Mouse (Mus musculus) small intestine, adult 2 months (tissue): ENCODE data around the gene Ctns. TPM values are rescaled to one million over a fixed set of nuclear protein-coding genes. Genes with fewer than 3 reads are reported as not detected.
A peak's percentile ranks its signal among the peaks of the same experiment; 100 is the strongest.

Experiments used
- H3K27ac ChIP-seq: fragments of 200-500 bp; 2 replicates; pipeline ENCODE4 v1.5.1; 2012; ENCODE audit warnings: low read depth, low read length, control low read depth, inconsistent platforms; ENCODE audit not compliant: insufficient read depth
- H3K27me3 ChIP-seq: fragments of 200-500 bp; 2 replicates; pipeline ENCODE4 v1.6.1; 2012; ENCODE audit warnings: mild to moderate bottlenecking, moderate library complexity, low read length, inconsistent platforms; ENCODE audit not compliant: control insufficient read depth, insufficient read depth
- H3K36me3 ChIP-seq: fragments of 200-500 bp; 2 replicates; pipeline ENCODE4 v1.6.1; 2012; ENCODE audit warnings: mild to moderate bottlenecking, low read length, control low read depth, inconsistent platforms; ENCODE audit not compliant: control insufficient read depth, insufficient read depth
- H3K4me1 ChIP-seq: fragments of 200-500 bp; 2 replicates; pipeline ENCODE4 v1.6.1; 2012; ENCODE audit warnings: low read length, inconsistent platforms, mixed read lengths; ENCODE audit not compliant: control insufficient read depth, insufficient read depth, insufficient read length
- H3K4me3 ChIP-seq: fragments of 200-500 bp; 2 replicates; pipeline ENCODE4 v1.5.1; 2012; ENCODE audit warnings: low read depth, mild to moderate bottlenecking, control low read depth, inconsistent platforms, low read length, moderate library complexity
- CTCF ChIP-seq: fragments of 200-500 bp; IDR thresholded peaks from 2 replicates; pipeline ENCODE4 v1.5.1; 2012; ENCODE audit warnings: low read depth, mild to moderate bottlenecking, control low read depth, inconsistent platforms, low read length, moderate library complexity, mixed read lengths; ENCODE audit not compliant: insufficient replicate concordance, insufficient read length; ENCODE audit errors: extremely low read depth
- POLR2A ChIP-seq: fragments of 200-500 bp; IDR thresholded peaks from 2 replicates; pipeline ENCODE4 v1.6.1; 2012; ENCODE audit warnings: low read depth, mild to moderate bottlenecking, control low read depth, inconsistent platforms, low read length, moderate library complexity
- WGBS: fragments of 180-500 bp; shearing (Covaris S2); methylation state at CpG from one replicate; pipeline ENCODE4 v1.1.7; 2018; 5-methylcytosine and 5-hydroxymethylcytosine counted together
- polyA plus RNA-seq: library from polyadenylated mRNA; depleted of rRNA; stranded (reverse); fragments of >200 nt; gene quantifications from 2 replicates; pipeline ENCODE4 v1.2.3, GENCODE M21; 2012

The Ctns gene
- polyA plus RNA-seq, 1 experiment, result 16.4 TPM

DNA sequence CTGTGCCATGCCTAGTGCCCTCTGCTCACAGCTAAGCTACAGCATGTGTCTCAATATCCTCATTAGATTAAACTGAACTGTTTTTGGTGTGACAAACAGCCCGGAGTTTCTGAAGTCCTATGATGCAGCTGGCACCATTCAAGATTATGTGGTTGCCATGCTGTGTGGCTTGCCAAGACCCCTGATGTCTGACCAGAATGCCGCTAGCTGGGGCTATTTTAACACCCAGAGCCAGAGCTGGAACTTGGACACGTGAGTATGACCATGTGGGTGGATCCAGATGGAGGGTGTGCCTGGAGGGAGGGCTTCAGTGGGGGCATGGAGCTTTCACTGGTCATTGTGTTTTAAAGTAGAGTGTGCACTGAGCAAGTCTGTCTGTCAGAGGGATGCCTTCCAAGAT lies 15.1 kb upstream of the Ctns start:
- peaks cover 21% of the 10 kb centered on the region for H3K36me3 ChIP-seq
- no peaks in the 10 kb centered on the region for H3K4me1 ChIP-seq
- WGBS, result 83% methylated on average over 3 of the region's 3 CpGs
- TF ChIP-seq POLR2A, result no peak
- TF ChIP-seq CTCF, result no peak
- no peak overlapping the region for H3K4me3 ChIP-seq
- no peak overlapping the region for H3K27ac ChIP-seq
- H3K27me3 ChIP-seq, result no peaks in the 10 kb centered on the region

GRCm38 (mm10) chr11:73207621-73208020 lies 8.8 kb upstream of the Ctns start:
- Histone ChIP-seq H3K4me3 (no peak overlapping the region), H3K27me3 (no peaks in the 10 kb centered on the region), H3K36me3 (peaks cover 5% of the 10 kb centered on the region; the same call in 1 of the 2 replicates), H3K4me1 (no peaks in the 10 kb centered on the region), H3K27ac (no peak overlapping the region)
- 86% methylated on average over 2 of the region's 2 CpGs for WGBS
- no peak for TF ChIP-seq POLR2A
- TF ChIP-seq CTCF, result no peak

DNA sequence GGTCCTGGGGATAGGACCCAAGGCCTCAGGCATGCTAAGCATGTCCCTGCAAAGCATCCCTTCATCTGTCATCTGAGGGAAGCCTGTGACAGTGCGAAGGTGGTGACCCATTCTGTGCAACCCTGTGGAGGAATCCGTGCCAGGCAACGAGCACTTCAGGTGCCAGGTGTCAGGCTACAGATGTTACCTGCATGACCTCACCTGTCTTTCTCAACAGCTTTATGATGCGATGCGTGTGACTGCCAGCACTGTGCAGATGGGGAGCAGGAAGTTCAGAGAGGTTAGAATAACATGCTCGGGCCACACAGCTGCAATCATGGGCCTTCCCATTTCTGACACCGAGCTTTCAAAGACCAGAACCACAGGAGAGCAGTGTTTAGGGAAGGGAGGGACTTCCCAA lies 6.4 kb upstream of the Ctns start:
- WGBS, result 41% methylated on average over 7 of the region's 7 CpGs
- H3K36me3 ChIP-seq, result peaks cover 3% of the 10 kb centered on the region; the same call in 1 of the 2 replicates
- H3K4me1 ChIP-seq, result 0 out of 2 replicates have a peak, but pooled peaks cover under 1% of the 10 kb centered on the region
- no peak overlapping the region for H3K4me3 ChIP-seq
- H3K27ac ChIP-seq, result no peak overlapping the region
- H3K27me3 ChIP-seq, result no peaks in the 10 kb centered on the region
- TF ChIP-seq CTCF (no peak), POLR2A (no peak)

GRCm38 (mm10) chr11:73203895-73204294 lies 5.1 kb upstream of the Ctns start:
- TF ChIP-seq POLR2A (no peak), CTCF (no peak)
- WGBS, result 88% methylated on average over 8 of the region's 8 CpGs

DNA sequence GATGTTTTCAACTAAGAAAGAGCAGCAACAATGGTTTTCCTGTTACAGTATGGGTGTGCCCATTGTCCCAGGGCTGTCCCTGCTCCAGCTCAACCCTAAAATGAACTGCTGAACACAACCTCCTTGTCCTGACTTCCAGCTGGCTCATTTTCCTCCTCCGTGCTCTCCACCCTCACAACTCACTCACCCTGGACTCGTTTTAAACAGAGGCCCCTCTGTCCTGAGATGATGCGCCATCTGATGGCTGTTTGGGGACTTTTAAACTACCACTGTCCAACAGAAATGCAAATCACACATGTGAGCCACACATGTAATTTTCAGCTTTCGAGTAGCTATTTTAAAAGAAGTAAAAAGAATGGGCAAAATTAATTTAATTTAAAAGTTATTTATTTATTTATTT lies 2.8 kb upstream of the Ctns start:
- 37% methylated on average over 4 of the region's 4 CpGs for WGBS
- Histone ChIP-seq H3K4me3 (no peak overlapping the region), H3K27me3 (no peaks in the 10 kb centered on the region), H3K36me3 (0 out of 2 replicates have a peak, but pooled peaks cover 3% of the 10 kb centered on the region), H3K27ac (no peak overlapping the region), H3K4me1 (peaks cover 4% of the 10 kb centered on the region; the same call in 1 of the 2 replicates)
- TF ChIP-seq POLR2A, result no peak
- TF ChIP-seq CTCF, result no peak

More at GRCm38 (mm10) chr11:73203895-73204294, 5.1 kb upstream of the Ctns start:
- Histone ChIP-seq H3K27ac (no peak overlapping the region), H3K27me3 (no peaks in the 10 kb centered on the region), H3K4me1 (peaks cover 4% of the 10 kb centered on the region; the same call in 1 of the 2 replicates), H3K36me3 (0 out of 2 replicates have a peak, but pooled peaks cover 3% of the 10 kb centered on the region), H3K4me3 (no peak overlapping the region)

DNA sequence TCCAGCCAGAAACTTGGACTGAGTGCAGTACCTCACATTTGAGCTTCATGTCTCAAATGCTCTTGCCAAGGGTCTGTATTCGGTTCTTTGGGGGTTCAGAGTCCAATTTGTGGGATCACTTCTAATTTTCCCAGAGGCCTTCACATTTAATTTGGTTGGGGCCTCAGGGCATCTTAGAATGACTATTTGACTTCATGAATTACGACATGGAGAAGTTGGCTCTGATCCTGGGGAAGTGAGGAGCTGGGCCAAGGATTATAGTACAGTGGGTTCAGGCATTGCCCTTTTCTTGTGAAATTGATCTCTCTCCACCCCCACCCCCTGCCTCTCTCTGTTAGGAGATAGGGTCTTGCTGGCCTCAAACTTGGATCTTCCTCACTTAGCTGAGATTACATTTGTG lies 2.2 kb upstream of the Ctns start:
- no peaks in the 10 kb centered on the region for H3K27me3 ChIP-seq
- H3K4me3 ChIP-seq, result no peak overlapping the region
- TF ChIP-seq POLR2A (no peak), CTCF (no peak)
- peaks cover 4% of the 10 kb centered on the region; the same call in 1 of the 2 replicates for H3K4me1 ChIP-seq
- WGBS, result 28% methylated on average over 2 of the region's 2 CpGs
- no peak overlapping the region for H3K27ac ChIP-seq
- 0 out of 2 replicates have a peak, but pooled peaks cover 1% of the 10 kb centered on the region for H3K36me3 ChIP-seq

- peaks cover 4% of the 10 kb centered on the region; the same call in 1 of the 2 replicates for H3K4me1 ChIP-seq
- 0 out of 2 replicates have a peak, but pooled peaks cover 3% of the 10 kb centered on the region for H3K36me3 ChIP-seq
- H3K27ac ChIP-seq, result peak overlapping the region; percentile 92
- H3K27me3 ChIP-seq, result no peaks in the 10 kb centered on the region
- peak overlapping the region; percentile 85 for H3K4me3 ChIP-seq
- TF ChIP-seq POLR2A, result peak; percentile 34; the same call in 1 of the 2 replicates
- TF ChIP-seq CTCF, result no peak
- 1% methylated on average over 12 of the region's 12 CpGs for WGBS
Observed at GRCm38 (mm10) chr11:73199879-73200278, 1.0 kb upstream of the Ctns start.
